Mouse (Mus musculus): Measurements from ENCODE around the gene Gba2. TPM values are rescaled to one million over a fixed set of nuclear protein-coding genes. Genes with fewer than 3 reads are reported as not detected.

Gene Gba2
- polyA plus RNA-seq, 2 experiments, result 10.5 to 12.5 TPM

- TF ChIP-seq CTCF (IDR thresholded peaks at IDR 0.05; ENCODE audit: low read depth) (no peak), EP300 (IDR thresholded peaks at IDR 0.05; ENCODE audit: low read depth) (no peak)
- DNase-seq (ENCODE audit: low read depth in 3 of 3, low spot score in 3 of 3) (no peak), ATAC-seq (ENCODE audit: insufficient read depth) (no peak)
- no peak overlapping the region for H3K4me2 ChIP-seq (ENCODE audit: low read depth)
- H3K4me1 ChIP-seq (replicated peaks; ENCODE audit: control insufficient read depth in 2 of 2, insufficient read depth in 2 of 2, low read length in 1 of 2), result no peaks in the 10 kb centered on the region
- H3K36me3 ChIP-seq (replicated peaks; ENCODE audit: control insufficient read depth, insufficient read depth, low read depth), result peaks cover 95% of the 10 kb centered on the region
- H3K9me3 ChIP-seq (ENCODE audit: control insufficient read depth, low read length), result no peaks in the 10 kb centered on the region
- no peak overlapping the region for H3K9ac ChIP-seq (replicated peaks)
- 90% methylated on average over 8 of the region's 8 CpGs for WGBS (ENCODE audit: insufficient replicate concordance)
- no peak overlapping the region for H3K27ac ChIP-seq
- H3K27me3 ChIP-seq (ENCODE audit: control insufficient read depth, insufficient read depth, low read length), result no peaks in the 10 kb centered on the region
- H3K4me3 ChIP-seq (ENCODE audit: insufficient read depth in 1 of 2, low read depth in 2 of 2, low read length in 2 of 2), result no peak overlapping the region
Measured at GRCm38 (mm10) chr4:43535628-43536027, 43.0 kb downstream of the Gba2 start.

GRCm38 (mm10) chr4:43533270-43533669 lies 45.4 kb downstream of the Gba2 start:
- peaks cover 0 to 3% of the 10 kb centered on the region in 2 experiments; a peak in 1 of 4 replicates for H3K4me1 ChIP-seq (replicated peaks; ENCODE audit: control insufficient read depth in 2 of 2, insufficient read depth in 2 of 2, low read length in 1 of 2)
- no peak overlapping the region for H3K4me3 ChIP-seq (ENCODE audit: insufficient read depth in 1 of 2, low read depth in 2 of 2, low read length in 2 of 2)
- H3K27ac ChIP-seq, result no peak overlapping the region
- ATAC-seq (ENCODE audit: insufficient read depth) (no peak), DNase-seq (ENCODE audit: low read depth in 3 of 3, low spot score in 3 of 3) (no peak)
- no peak overlapping the region for H3K9ac ChIP-seq (replicated peaks)
- H3K36me3 ChIP-seq (replicated peaks; ENCODE audit: control insufficient read depth, insufficient read depth, low read depth), result peaks cover 73% of the 10 kb centered on the region
- 90% methylated on average over 9 of the region's 9 CpGs for WGBS (ENCODE audit: insufficient replicate concordance)
- no peak overlapping the region for H3K4me2 ChIP-seq (ENCODE audit: low read depth)
- H3K27me3 ChIP-seq (ENCODE audit: control insufficient read depth, insufficient read depth, low read length), result no peaks in the 10 kb centered on the region
- TF ChIP-seq CTCF (IDR thresholded peaks at IDR 0.05; ENCODE audit: low read depth), result no peak
- TF ChIP-seq EP300 (IDR thresholded peaks at IDR 0.05; ENCODE audit: low read depth), result no peak
- no peaks in the 10 kb centered on the region for H3K9me3 ChIP-seq (ENCODE audit: control insufficient read depth, low read length)

- peaks cover 47% of the 10 kb centered on the region for H3K36me3 ChIP-seq (replicated peaks; ENCODE audit: control insufficient read depth, insufficient read depth, low read depth)
- no peak for ATAC-seq (ENCODE audit: insufficient read depth)
- TF ChIP-seq EP300 (IDR thresholded peaks at IDR 0.05; ENCODE audit: low read depth), result no peak
- peak; percentile 90 for TF ChIP-seq CTCF (IDR thresholded peaks at IDR 0.05; ENCODE audit: low read depth)
Measured at GRCm38 (mm10) chr4:43530581-43530980, 48.1 kb downstream of the Gba2 start.

GRCm38 (mm10) chr4:43530081-43530501 lies 48.6 kb downstream of the Gba2 start:
- Histone ChIP-seq H3K27ac (no peak overlapping the region), H3K27me3 (ENCODE audit: control insufficient read depth, insufficient read depth, low read length) (peaks cover 10% of the 10 kb centered on the region), H3K4me3 (ENCODE audit: insufficient read depth in 1 of 2, low read depth in 2 of 2, low read length in 2 of 2) (no peak overlapping the region), H3K9me3 (ENCODE audit: control insufficient read depth, low read length) (no peaks in the 10 kb centered on the region), H3K9ac (replicated peaks) (no peak overlapping the region), H3K4me1 (replicated peaks; ENCODE audit: control insufficient read depth in 2 of 2, insufficient read depth in 2 of 2, low read length in 1 of 2) (peaks cover 0 to 3% of the 10 kb centered on the region in 2 experiments; a peak in 1 of 4 replicates), H3K4me2 (ENCODE audit: low read depth) (no peak overlapping the region), H3K36me3 (replicated peaks; ENCODE audit: control insufficient read depth, insufficient read depth, low read depth) (peaks cover 42% of the 10 kb centered on the region)
- ATAC-seq (ENCODE audit: insufficient read depth) (no peak), DNase-seq (ENCODE audit: low read depth in 3 of 3, low spot score in 3 of 3) (no peak)
- TF ChIP-seq CTCF (IDR thresholded peaks at IDR 0.05; ENCODE audit: low read depth), result no peak
- no peak for TF ChIP-seq EP300 (IDR thresholded peaks at IDR 0.05; ENCODE audit: low read depth)
- WGBS (ENCODE audit: insufficient replicate concordance), result 37% methylated on average over 8 of the region's 8 CpGs

More at GRCm38 (mm10) chr4:43530581-43530980, 48.1 kb downstream of the Gba2 start:
- WGBS (ENCODE audit: insufficient replicate concordance), result 18% methylated on average over 7 of the region's 7 CpGs
- Histone ChIP-seq H3K27ac (no peak overlapping the region), H3K4me1 (replicated peaks; ENCODE audit: control insufficient read depth in 2 of 2, insufficient read depth in 2 of 2, low read length in 1 of 2) (peaks cover 0 to 3% of the 10 kb centered on the region in 2 experiments; a peak in 1 of 4 replicates), H3K4me2 (ENCODE audit: low read depth) (no peak overlapping the region), H3K4me3 (ENCODE audit: insufficient read depth in 1 of 2, low read depth in 2 of 2, low read length in 2 of 2) (no peak overlapping the region), H3K27me3 (ENCODE audit: control insufficient read depth, insufficient read depth, low read length) (peaks cover 5% of the 10 kb centered on the region), H3K9ac (replicated peaks) (no peak overlapping the region), H3K9me3 (ENCODE audit: control insufficient read depth, low read length) (no peaks in the 10 kb centered on the region)
- peak; percentile 68 to 71 (median 70) for DNase-seq (ENCODE audit: low read depth in 3 of 3, low spot score in 3 of 3)

- no peak for TF ChIP-seq EP300 (IDR thresholded peaks at IDR 0.05; ENCODE audit: low read depth)
- peak; percentile 52 for TF ChIP-seq CTCF (IDR thresholded peaks at IDR 0.05; ENCODE audit: low read depth)
- WGBS (ENCODE audit: insufficient replicate concordance), result 76% methylated on average over 9 of the region's 9 CpGs
- Histone ChIP-seq H3K9me3 (ENCODE audit: control insufficient read depth, low read length) (no peaks in the 10 kb centered on the region), H3K36me3 (replicated peaks; ENCODE audit: control insufficient read depth, insufficient read depth, low read depth) (peaks cover 26% of the 10 kb centered on the region), H3K4me2 (ENCODE audit: low read depth) (no peak overlapping the region), H3K27ac (no peak overlapping the region), H3K9ac (replicated peaks) (no peak overlapping the region), H3K4me3 (ENCODE audit: insufficient read depth in 1 of 2, low read depth in 2 of 2, low read length in 2 of 2) (no peak overlapping the region), H3K4me1 (replicated peaks; ENCODE audit: control insufficient read depth in 2 of 2, insufficient read depth in 2 of 2, low read length in 1 of 2) (peaks cover 0 to 3% of the 10 kb centered on the region in 2 experiments; a peak in 1 of 4 replicates), H3K27me3 (ENCODE audit: control insufficient read depth, insufficient read depth, low read length) (peaks cover 26% of the 10 kb centered on the region)
- DNase-seq (ENCODE audit: low read depth in 3 of 3, low spot score in 3 of 3), result no peak
- ATAC-seq (ENCODE audit: insufficient read depth), result no peak
Measured at GRCm38 (mm10) chr4:43528487-43528886, 50.2 kb downstream of the Gba2 start.

Data from liver, embryonic 14.5 days (tissue).